Mouse (Mus musculus) neural tube, embryonic 13.5 days (tissue): Measurements from ENCODE around the gene Susd3. TPM values are rescaled to one million over a fixed set of nuclear protein-coding genes. Genes with fewer than 3 reads are reported as not detected.
A peak's percentile ranks its signal among the peaks of the same experiment; 100 is the strongest.

Source experiments
- ATAC-seq: fragments of 200-750 bp; cut with Nextera tagmentation; 2 replicates; pipeline ENCODE4 v1.8.0; 2017; ENCODE audit warnings: low read depth, mild to moderate bottlenecking, moderate TSS enrichment, moderate library complexity
- H3K27ac ChIP-seq: fragments of 300-500 bp; sonication (generic); replicated peaks from 2 replicates; pipeline ENCODE4 v1.5.1; 2015; ENCODE audit warnings: moderate library complexity, mild to moderate bottlenecking, inconsistent platforms
- H3K27me3 ChIP-seq: fragments of 300-500 bp; sonication (generic); 2 replicates; pipeline ENCODE4 v1.6.1; 2015; ENCODE audit warnings: mild to moderate bottlenecking, inconsistent platforms
- H3K36me3 ChIP-seq: fragments of 300-500 bp; sonication (generic); 2 replicates; pipeline ENCODE4 v1.6.1; 2015; ENCODE audit warnings: mild to moderate bottlenecking, inconsistent platforms
- H3K4me1 ChIP-seq: fragments of 300-500 bp; sonication (generic); replicated peaks from 2 replicates; pipeline ENCODE4 v1.6.1; 2015; ENCODE audit warnings: inconsistent platforms
- H3K4me2 ChIP-seq: fragments of 300-500 bp; sonication (generic); 2 replicates; pipeline ENCODE4 v1.6.1; 2015; ENCODE audit warnings: inconsistent platforms, mild to moderate bottlenecking, moderate library complexity
- H3K4me3 ChIP-seq: fragments of 300-500 bp; sonication (generic); 2 replicates; pipeline ENCODE4 v1.5.1; 2015; ENCODE audit warnings: mild to moderate bottlenecking, inconsistent platforms
- H3K9ac ChIP-seq: fragments of 300-500 bp; sonication (generic); 2 replicates; pipeline ENCODE4 v1.6.1; 2015; ENCODE audit warnings: moderate library complexity, mild to moderate bottlenecking, inconsistent platforms
- H3K9me3 ChIP-seq: fragments of 300-500 bp; sonication (generic); 2 replicates; pipeline ENCODE4 v1.6.1; 2016; ENCODE audit warnings: inconsistent platforms
- WGBS: fragments of 180-500 bp; shearing (Covaris S2); methylation state at CpG from one replicate; pipeline ENCODE4 v1.1.7; 2015; 5-methylcytosine and 5-hydroxymethylcytosine counted together
- polyA plus RNA-seq: library from polyadenylated mRNA; unstranded; fragments of >200 nt; fragmentation: Nextera tagmentation; extraction: Ambion mirVana; gene quantifications from 2 replicates; pipeline ENCODE4 v1.2.1, GENCODE M21; 2015

The Susd3 gene
- 0.55 and 1.1 TPM in 2 replicates for polyA plus RNA-seq

DNA sequence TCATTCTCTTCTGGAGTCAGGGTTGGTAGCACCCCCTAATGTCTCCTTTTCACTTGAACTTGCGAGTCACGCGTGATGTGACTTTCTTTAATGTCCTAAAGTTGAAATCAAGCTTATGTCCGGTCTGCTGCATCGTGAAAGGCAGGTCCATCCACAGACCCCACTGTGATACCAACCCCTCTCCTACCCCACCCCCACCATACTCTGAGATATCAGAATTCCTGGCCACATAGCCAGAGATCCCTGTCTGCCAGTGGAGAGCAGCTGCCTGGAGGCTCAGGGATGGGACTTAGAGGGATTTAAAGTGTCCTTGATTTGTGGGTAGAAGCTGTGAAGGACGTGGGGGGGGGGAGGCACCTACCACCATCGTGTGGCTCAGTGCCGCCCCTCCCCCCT is at the start of gene Susd3:
Gene Susd3, minus strand, starts transcription at position 240 of the 396 bp plus-strand sequence.
- Histone ChIP-seq H3K36me3 (no peaks in the 10 kb centered on the region), H3K4me2 (peak within 1 kb of the TSS; percentile 61), H3K9me3 (no peaks in the 10 kb centered on the region), H3K4me1 (peaks cover 12% of the 10 kb centered on the region), H3K27me3 (peaks cover 43% of the 10 kb centered on the region), H3K9ac (peak within 1 kb of the TSS; percentile 44; the same call in 1 of the 2 replicates), H3K27ac (no peak within 1 kb of the TSS), H3K4me3 (peak within 1 kb of the TSS; percentile 37)
- 15% methylated on average over 8 of the region's 8 CpGs for WGBS
- no peak for ATAC-seq

DNA sequence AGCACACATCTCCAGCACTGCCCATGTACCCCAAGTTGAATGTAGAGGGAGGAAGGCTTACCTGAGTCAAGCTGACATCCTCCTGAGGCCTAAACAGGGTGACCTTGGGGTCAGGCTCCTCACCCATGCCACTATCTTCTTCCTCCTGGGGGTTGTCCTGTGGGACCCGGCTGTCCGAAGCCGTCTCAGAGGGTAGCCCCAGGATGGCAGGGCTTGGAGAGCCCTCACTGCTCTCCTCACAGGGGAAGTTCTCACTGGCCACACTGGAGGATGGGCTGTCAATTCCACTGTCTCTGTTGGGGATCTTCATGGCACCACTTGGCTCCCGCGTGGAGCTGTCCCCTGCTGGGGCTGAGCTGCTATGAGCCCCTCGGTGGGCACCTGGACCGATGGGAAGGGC is 47.8 kb upstream of the Susd3 start:
- Histone ChIP-seq H3K27me3 (no peaks in the 10 kb centered on the region), H3K4me2 (no peak overlapping the region), H3K9ac (no peak overlapping the region), H3K9me3 (0 out of 2 replicates have a peak, but pooled peaks cover 4% of the 10 kb centered on the region), H3K36me3 (peaks cover 8% of the 10 kb centered on the region; the same call in 1 of the 2 replicates), H3K4me3 (no peak overlapping the region), H3K4me1 (no peaks in the 10 kb centered on the region), H3K27ac (no peak overlapping the region)
- ATAC-seq = no peak
- 79% methylated on average over 7 of the region's 7 CpGs for WGBS

DNA sequence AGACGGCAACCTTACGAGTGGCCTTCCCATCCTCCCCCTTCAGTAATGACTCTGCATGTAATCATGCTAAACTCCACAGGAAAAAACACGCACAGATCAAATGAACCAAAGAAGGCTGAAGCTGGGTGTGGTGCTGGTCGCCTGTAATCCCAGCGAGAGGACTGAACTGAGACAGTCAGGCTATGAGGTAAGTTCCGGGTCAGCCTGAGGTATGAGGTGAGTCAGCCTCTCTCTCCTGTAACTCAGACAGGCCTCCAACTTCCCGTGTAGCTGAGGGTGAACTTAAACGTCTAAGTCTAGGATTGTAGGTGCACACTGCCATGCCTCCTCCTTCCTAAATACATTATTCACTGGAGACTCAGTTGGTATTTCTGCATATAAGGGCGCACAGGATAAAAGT is 45.6 kb upstream of the Susd3 start:
- H3K9ac ChIP-seq = no peak overlapping the region
- 83% methylated on average over 9 of the region's 9 CpGs for whole genome bisulfite sequencing
- no peaks in the 10 kb centered on the region for H3K4me1 ChIP-seq

DNA sequence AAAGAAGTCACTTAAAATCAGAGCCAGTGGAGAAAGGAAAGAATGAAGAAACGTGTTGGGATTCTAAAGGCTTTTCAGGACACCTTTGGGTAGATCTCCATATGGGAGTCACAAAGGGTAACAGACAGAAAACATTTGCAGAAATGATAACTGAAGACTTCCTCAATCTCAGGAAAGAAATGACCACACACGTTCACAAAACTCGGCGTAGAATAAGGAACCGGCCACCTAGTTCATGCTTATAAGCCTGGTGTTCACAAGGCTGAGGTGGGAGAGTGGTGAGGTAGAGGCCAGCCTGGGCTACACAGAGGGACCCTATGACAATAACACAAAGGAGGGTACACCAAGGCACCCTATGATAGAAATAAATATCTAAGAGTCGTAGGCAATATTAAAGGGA is 43.4 kb upstream of the Susd3 start:
- Histone ChIP-seq H3K27ac (no peak overlapping the region), H3K4me1 (no peaks in the 10 kb centered on the region), H3K9ac (no peak overlapping the region), H3K36me3 (peaks cover 11% of the 10 kb centered on the region; the same call in 1 of the 2 replicates), H3K9me3 (0 out of 2 replicates have a peak, but pooled peaks cover 5% of the 10 kb centered on the region), H3K4me3 (no peak overlapping the region), H3K4me2 (no peak overlapping the region), H3K27me3 (no peaks in the 10 kb centered on the region)
- no peak for ATAC-seq
- 92% methylated on average over 6 of the region's 6 CpGs for WGBS

More for the DNA sequence above, 45.6 kb upstream of the Susd3 start:
- Histone ChIP-seq H3K4me2 (no peak overlapping the region), H3K9me3 (0 out of 2 replicates have a peak, but pooled peaks cover 5% of the 10 kb centered on the region), H3K36me3 (peaks cover 9% of the 10 kb centered on the region; the same call in 1 of the 2 replicates), H3K4me3 (no peak overlapping the region), H3K27ac (no peak overlapping the region), H3K27me3 (no peaks in the 10 kb centered on the region)
- no peak for ATAC-seq

DNA sequence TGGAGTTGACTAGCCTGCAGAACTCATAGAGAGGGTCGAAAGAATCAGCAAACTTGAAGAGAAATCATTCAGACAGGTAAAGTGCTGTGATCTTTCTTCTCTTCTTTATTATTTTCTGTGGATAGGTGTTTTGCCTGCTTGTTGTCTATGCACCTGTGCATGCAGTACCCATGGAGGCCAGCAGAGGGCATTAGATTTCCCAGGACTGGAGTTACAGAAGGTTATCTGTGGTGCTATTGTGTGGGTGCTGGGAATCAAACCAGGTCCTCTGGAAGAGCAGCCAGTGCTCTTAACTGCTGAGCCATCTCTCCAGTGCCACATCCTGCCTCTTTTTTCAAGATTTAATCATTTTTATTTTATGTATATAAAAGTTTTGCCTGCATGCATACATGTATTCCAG is 42.9 kb upstream of the Susd3 start:
- ATAC-seq = no peak
- Histone ChIP-seq H3K27me3 (no peaks in the 10 kb centered on the region), H3K27ac (no peak overlapping the region), H3K9me3 (0 out of 2 replicates have a peak, but pooled peaks cover 5% of the 10 kb centered on the region), H3K4me3 (no peak overlapping the region), H3K36me3 (peaks cover 14% of the 10 kb centered on the region; the same call in 1 of the 2 replicates), H3K4me2 (no peak overlapping the region), H3K9ac (no peak overlapping the region), H3K4me1 (no peaks in the 10 kb centered on the region)
- WGBS = 58% methylated on average over 1 of the region's 1 CpGs

DNA sequence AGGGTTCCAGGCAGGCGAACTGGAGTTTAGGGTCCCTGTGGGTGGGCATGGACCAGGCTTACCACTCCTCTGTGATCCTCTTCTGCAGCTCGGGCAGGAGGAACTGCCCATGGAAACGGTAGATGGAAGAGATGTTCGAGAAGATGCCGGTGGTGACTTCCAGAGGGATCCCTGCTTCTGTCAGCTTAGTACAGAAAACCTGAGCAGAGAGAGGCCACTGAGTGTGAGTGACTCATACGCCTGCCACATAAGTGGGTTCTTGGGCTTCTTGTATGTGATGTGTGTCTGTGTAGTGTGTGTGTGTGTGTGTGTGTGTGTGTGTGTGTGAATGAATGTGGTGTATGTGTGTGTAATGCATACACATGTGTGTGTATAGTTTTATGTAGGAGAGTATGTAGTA is 38.7 kb upstream of the Susd3 start:
- 83% methylated on average over 6 of the region's 6 CpGs for WGBS
- ATAC-seq = no peak
- H3K27me3 ChIP-seq = no peaks in the 10 kb centered on the region
- H3K4me1 ChIP-seq = no peaks in the 10 kb centered on the region
- no peak overlapping the region for H3K27ac ChIP-seq
- 0 out of 2 replicates have a peak, but pooled peaks cover 5% of the 10 kb centered on the region for H3K9me3 ChIP-seq
- peaks cover 14% of the 10 kb centered on the region; the same call in 1 of the 2 replicates for H3K36me3 ChIP-seq
- H3K4me3 ChIP-seq = no peak overlapping the region
- H3K4me2 ChIP-seq = no peak overlapping the region
- no peak overlapping the region for H3K9ac ChIP-seq

DNA sequence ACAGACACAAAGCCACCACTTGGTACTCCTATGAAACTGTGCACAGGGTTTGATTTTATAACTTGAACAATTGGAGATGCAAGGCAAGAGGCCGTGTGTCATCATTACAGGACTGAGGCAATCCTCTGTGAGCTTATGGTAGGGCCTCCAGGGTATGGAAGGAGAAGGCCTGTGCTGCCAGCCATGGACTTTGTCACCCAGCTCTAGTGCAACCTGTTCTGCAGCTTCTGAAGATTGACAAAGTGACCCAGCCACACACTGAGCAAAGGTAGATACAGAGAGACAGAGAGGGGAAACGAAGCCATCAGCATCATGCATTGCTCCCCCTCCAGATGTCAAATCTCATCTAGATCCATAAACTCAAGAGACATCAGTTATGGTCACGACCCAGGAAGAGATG is 38.2 kb upstream of the Susd3 start:
- Histone ChIP-seq H3K4me2 (no peak overlapping the region), H3K27ac (no peak overlapping the region), H3K27me3 (no peaks in the 10 kb centered on the region), H3K4me1 (no peaks in the 10 kb centered on the region), H3K9ac (no peak overlapping the region), H3K36me3 (peaks cover 10% of the 10 kb centered on the region; the same call in 1 of the 2 replicates), H3K4me3 (no peak overlapping the region), H3K9me3 (0 out of 2 replicates have a peak, but pooled peaks cover 5% of the 10 kb centered on the region)
- ATAC-seq = no peak
- 73% methylated on average over 3 of the region's 3 CpGs for WGBS

DNA sequence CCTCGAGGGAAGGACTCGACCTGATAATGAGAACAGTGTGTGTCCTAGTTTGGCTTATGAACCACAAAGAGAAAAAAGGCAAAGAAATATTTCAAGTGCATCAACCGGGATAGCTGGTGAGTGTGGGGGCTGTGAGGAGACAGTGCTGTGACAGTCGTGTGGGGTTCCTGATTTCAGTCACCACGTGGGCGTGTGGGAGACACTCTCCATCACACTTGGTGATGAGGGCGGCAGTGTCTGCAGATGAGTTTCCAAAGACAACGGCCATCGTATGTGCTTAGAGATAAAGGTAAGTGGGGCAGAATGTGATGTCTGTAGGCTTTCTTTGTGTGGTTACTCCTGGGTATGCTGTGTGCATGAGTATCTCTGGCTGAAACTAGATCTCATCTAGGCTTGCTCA is 35.2 kb upstream of the Susd3 start:
- Histone ChIP-seq H3K27me3 (no peaks in the 10 kb centered on the region), H3K4me1 (no peaks in the 10 kb centered on the region), H3K9me3 (no peaks in the 10 kb centered on the region), H3K27ac (no peak overlapping the region), H3K4me3 (no peak overlapping the region), H3K9ac (no peak overlapping the region), H3K36me3 (peaks cover 25% of the 10 kb centered on the region), H3K4me2 (no peak overlapping the region)
- 88% methylated on average over 9 of the region's 9 CpGs for WGBS
- no peak for ATAC-seq

DNA sequence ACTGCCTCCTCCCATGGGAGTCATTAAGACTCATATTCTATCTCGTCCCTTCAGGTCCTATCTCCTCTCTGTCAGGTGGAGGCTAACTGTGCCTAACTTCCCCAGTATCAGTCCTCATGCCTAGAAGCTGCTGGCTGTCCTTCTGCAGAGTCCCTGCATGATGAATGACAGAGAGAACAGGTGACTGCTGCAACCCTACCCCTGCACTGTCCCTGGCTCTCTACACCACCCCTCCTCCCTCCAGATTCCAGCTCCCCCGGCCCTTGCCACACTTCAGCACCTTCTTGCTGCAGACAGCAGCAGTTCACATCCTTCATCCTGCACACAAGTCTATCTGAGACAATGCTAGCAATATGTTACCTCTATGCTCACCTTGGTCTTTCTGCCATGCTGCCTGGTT is 33.7 kb upstream of the Susd3 start:
- Histone ChIP-seq H3K27ac (no peak overlapping the region), H3K9me3 (no peaks in the 10 kb centered on the region), H3K36me3 (peaks cover 25% of the 10 kb centered on the region), H3K9ac (no peak overlapping the region), H3K4me2 (no peak overlapping the region), H3K4me3 (no peak overlapping the region), H3K4me1 (no peaks in the 10 kb centered on the region), H3K27me3 (no peaks in the 10 kb centered on the region)
- WGBS = 60% methylated on average over 2 of the region's 2 CpGs
- no peak for ATAC-seq

DNA sequence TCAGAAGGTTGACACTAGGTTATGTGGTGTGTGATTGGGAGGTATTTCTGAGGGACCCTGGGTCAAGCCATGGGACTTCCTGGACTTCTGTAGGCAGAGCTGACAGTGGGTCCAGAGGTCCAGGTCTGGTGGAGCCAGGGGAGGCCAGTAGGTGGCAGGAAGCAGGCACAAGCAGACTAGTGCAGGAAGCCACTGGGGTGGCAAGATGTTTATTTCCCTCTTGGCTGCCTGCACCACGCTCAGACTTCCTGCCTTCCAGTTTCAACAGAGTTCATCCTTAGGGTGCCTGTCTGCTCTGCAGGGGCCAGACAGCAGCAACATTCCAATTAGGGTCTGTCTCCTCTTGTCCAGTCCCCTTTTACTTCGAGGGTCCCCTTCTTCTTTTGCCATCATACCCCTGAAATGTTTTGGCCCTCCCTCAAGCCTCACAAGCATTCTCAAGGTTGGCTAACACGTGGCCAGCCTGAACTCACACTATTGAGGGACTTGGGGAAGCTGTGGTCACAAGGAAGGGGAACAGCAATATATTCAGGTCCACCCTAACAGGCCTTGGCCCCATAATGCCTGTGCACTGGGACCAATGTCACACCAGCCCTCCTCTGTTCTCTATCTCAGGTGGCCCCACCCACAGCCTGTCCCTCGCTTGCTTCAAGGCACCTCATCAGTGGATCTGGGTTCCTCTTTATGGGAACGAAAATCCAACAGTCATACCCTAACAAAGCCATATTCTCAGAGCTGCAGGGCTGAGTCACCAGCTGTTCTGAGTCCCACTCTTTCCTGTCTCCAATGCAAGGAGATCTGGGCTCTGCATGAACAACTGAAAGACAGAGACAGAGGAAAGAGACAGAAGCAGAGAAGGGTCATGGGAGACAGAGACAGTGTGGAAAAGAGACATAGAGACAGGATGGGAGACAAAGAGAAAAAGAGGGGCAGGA is 23.6 kb upstream of the Susd3 start:
- Histone ChIP-seq H3K27ac (no peak overlapping the region), H3K4me3 (no peak overlapping the region), H3K27me3 (no peaks in the 10 kb centered on the region), H3K9me3 (no peaks in the 10 kb centered on the region), H3K9ac (no peak overlapping the region), H3K4me2 (no peak overlapping the region), H3K4me1 (no peaks in the 10 kb centered on the region), H3K36me3 (0 out of 2 replicates have a peak, but pooled peaks cover 6% of the 10 kb centered on the region)
- ATAC-seq = no peak
- WGBS = 77% methylated on average over 5 of the region's 5 CpGs

DNA sequence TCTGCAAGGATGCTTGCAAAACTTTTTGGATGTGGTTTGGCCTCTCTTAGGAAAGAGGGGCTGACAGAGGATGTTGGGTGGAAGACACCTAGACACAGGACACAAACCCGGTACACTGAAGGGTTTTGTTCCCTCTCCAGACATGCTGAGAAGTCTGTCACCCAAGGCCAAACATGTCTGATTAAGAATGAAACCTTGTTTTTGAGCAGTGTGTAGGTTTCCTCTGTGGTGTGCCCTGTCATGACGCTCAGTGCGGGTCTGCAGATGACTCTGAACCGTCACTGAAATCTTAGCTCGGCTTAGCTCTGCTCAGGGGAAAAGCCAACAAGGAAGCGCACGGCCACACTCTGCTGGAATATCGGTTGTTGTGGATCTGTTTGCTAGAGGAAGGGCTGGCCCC is 22.0 kb upstream of the Susd3 start:
- Histone ChIP-seq H3K9ac (no peak overlapping the region), H3K36me3 (0 out of 2 replicates have a peak, but pooled peaks cover 6% of the 10 kb centered on the region), H3K27ac (no peak overlapping the region), H3K4me3 (no peak overlapping the region), H3K4me2 (no peak overlapping the region), H3K27me3 (no peaks in the 10 kb centered on the region), H3K9me3 (no peaks in the 10 kb centered on the region), H3K4me1 (no peaks in the 10 kb centered on the region)
- no peak for ATAC-seq
- 93% methylated on average over 8 of the region's 8 CpGs for WGBS

DNA sequence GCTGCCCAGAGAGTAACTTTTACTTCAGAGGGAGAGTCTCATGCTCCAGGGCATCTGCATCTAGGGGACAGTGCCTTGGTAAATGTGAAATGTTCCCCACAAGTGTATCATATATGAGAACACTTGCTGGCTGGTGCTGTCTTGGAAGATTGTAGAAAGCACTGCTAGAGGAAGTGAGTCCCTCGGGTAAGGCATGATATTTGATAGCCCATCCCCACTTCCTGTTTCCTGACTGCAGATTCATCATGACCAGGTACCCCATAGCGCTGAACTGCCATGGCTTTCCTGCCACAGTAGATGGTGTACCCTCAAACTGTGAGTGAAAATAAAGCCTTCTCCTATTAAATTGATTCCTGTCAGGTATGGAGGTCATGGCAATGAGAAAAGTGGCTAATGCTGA is 19.1 kb upstream of the Susd3 start:
- no peaks in the 10 kb centered on the region for H3K27me3 ChIP-seq
- H3K4me2 ChIP-seq = no peak overlapping the region
- no peak overlapping the region for H3K27ac ChIP-seq
- ATAC-seq = no peak
- H3K4me3 ChIP-seq = no peak overlapping the region
- H3K9ac ChIP-seq = no peak overlapping the region
- H3K9me3 ChIP-seq = no peaks in the 10 kb centered on the region
- H3K4me1 ChIP-seq = no peaks in the 10 kb centered on the region
- WGBS = 70% methylated on average over 2 of the region's 2 CpGs
- H3K36me3 ChIP-seq = no peaks in the 10 kb centered on the region
